Mouse (Mus musculus): ENCODE data around the gene Irx3. TPM values are rescaled to one million over a fixed set of nuclear protein-coding genes. Genes with fewer than 3 reads are reported as not detected.

The Irx3 gene
- polyA plus RNA-seq, 1 experiment from 2014 or later, result 36.6 TPM

- Histone ChIP-seq H3K9ac (replicated peaks; ENCODE audit: low read depth) (no peak overlapping the region), H3K4me1 (ENCODE audit: insufficient read depth, low read depth, low read length) (peaks cover 5% of the 10 kb centered on the region; the same call in 1 of the 2 replicates), H3K27ac (ENCODE audit: low read length) (no peak overlapping the region), H3K27me3 (replicated peaks; ENCODE audit: insufficient read depth, low read length) (no peaks in the 10 kb centered on the region; the same call in 1 of the 2 replicates), H3K36me3 (ENCODE audit: insufficient read depth, low read length) (no peaks in the 10 kb centered on the region; the same call in 1 of the 2 replicates), H3K9me3 (ENCODE audit: low read length) (no peaks in the 10 kb centered on the region), H3K4me2 (replicated peaks; ENCODE audit: low read depth, low read length) (no peak overlapping the region), H3K4me3 (ENCODE audit: low read depth, low read length) (no peak overlapping the region)
- TF ChIP-seq EP300 (IDR thresholded peaks at IDR 0.05) (no peak), CTCF (IDR thresholded peaks at IDR 0.05) (no peak)
- DNase-seq (ENCODE audit: low spot score) (no peak), ATAC-seq (no peak)
- 59% methylated on average over 7 of the region's 7 CpGs for WGBS
Measured at GRCm38 (mm10) chr8:91750794-91751125, 51.1 kb downstream of the Irx3 start.

- no peaks in the 10 kb centered on the region for H3K9me3 ChIP-seq (ENCODE audit: low read length)
- peaks cover 5% of the 10 kb centered on the region; the same call in 1 of the 2 replicates for H3K4me1 ChIP-seq (ENCODE audit: insufficient read depth, low read depth, low read length)
- no peak overlapping the region for H3K9ac ChIP-seq (replicated peaks; ENCODE audit: low read depth)
- no peaks in the 10 kb centered on the region; the same call in 1 of the 2 replicates for H3K36me3 ChIP-seq (ENCODE audit: insufficient read depth, low read length)
- DNase-seq (ENCODE audit: low spot score) (peak; percentile 12), ATAC-seq (no peak)
- no peak overlapping the region for H3K27ac ChIP-seq (ENCODE audit: low read length)
- H3K4me2 ChIP-seq (replicated peaks; ENCODE audit: low read depth, low read length), result no peak overlapping the region
- H3K4me3 ChIP-seq (ENCODE audit: low read depth, low read length), result no peak overlapping the region
- no peaks in the 10 kb centered on the region; the same call in 1 of the 2 replicates for H3K27me3 ChIP-seq (replicated peaks; ENCODE audit: insufficient read depth, low read length)
- WGBS, result 60% methylated on average over 15 of the region's 15 CpGs
- no peak for TF ChIP-seq EP300 (IDR thresholded peaks at IDR 0.05)
- TF ChIP-seq CTCF (IDR thresholded peaks at IDR 0.05), result no peak
Measured at GRCm38 (mm10) chr8:91750096-91750793, 51.6 kb downstream of the Irx3 start.

- Histone ChIP-seq H3K9ac (replicated peaks; ENCODE audit: low read depth) (no peak overlapping the region), H3K9me3 (ENCODE audit: low read length) (no peaks in the 10 kb centered on the region), H3K36me3 (ENCODE audit: insufficient read depth, low read length) (no peaks in the 10 kb centered on the region; the same call in 1 of the 2 replicates), H3K4me1 (ENCODE audit: insufficient read depth, low read depth, low read length) (peaks cover 5% of the 10 kb centered on the region; the same call in 1 of the 2 replicates), H3K27me3 (replicated peaks; ENCODE audit: insufficient read depth, low read length) (no peaks in the 10 kb centered on the region; the same call in 1 of the 2 replicates), H3K4me2 (replicated peaks; ENCODE audit: low read depth, low read length) (no peak overlapping the region), H3K27ac (ENCODE audit: low read length) (no peak overlapping the region), H3K4me3 (ENCODE audit: low read depth, low read length) (no peak overlapping the region)
- no peak for DNase-seq (ENCODE audit: low spot score)
- no peak for TF ChIP-seq CTCF (IDR thresholded peaks at IDR 0.05)
- no peak for TF ChIP-seq EP300 (IDR thresholded peaks at IDR 0.05)
- no peak for ATAC-seq
- 73% methylated on average over 5 of the region's 5 CpGs for WGBS
Measured at GRCm38 (mm10) chr8:91749412-91749811, 52.5 kb downstream of the Irx3 start.
